Mouse (Mus musculus) intestine, embryonic 15.5 days (tissue): Measurements from ENCODE around the gene Chrna5. TPM values are rescaled to one million over a fixed set of nuclear protein-coding genes. Genes with fewer than 3 reads are reported as not detected.
"Not testable (repeated sequence)": the region's sequence is repeated elsewhere in the genome, so short reads cannot be mapped to it uniquely, and the experiment has no call there.

ENCODE experiments used
- ATAC-seq: fragments of 200-750 bp; cut with Nextera tagmentation; 2 replicates; pipeline ENCODE4 v1.8.0; 2017; ENCODE audit warnings: moderate TSS enrichment, moderate library complexity
- H3K27ac ChIP-seq: fragments of 300-500 bp; sonication (generic); 2 replicates; pipeline ENCODE4 v1.5.1; 2015; ENCODE audit warnings: mild to moderate bottlenecking, inconsistent platforms
- H3K27me3 ChIP-seq: fragments of 300-500 bp; sonication (generic); replicated peaks from 2 replicates; pipeline ENCODE4 v1.6.1; 2015; ENCODE audit warnings: inconsistent platforms
- H3K36me3 ChIP-seq: fragments of 300-500 bp; sonication (generic); 2 replicates; pipeline ENCODE4 v1.6.1; 2015; ENCODE audit warnings: inconsistent platforms
- H3K4me1 ChIP-seq: fragments of 300-500 bp; sonication (generic); replicated peaks from 2 replicates; pipeline ENCODE4 v1.6.1; 2015; ENCODE audit warnings: inconsistent platforms
- H3K4me2 ChIP-seq: fragments of 300-500 bp; sonication (generic); replicated peaks from 2 replicates; pipeline ENCODE4 v1.6.1; 2015; ENCODE audit warnings: mild to moderate bottlenecking, inconsistent platforms
- H3K4me3 ChIP-seq: fragments of 300-500 bp; sonication (generic); replicated peaks from 2 replicates; pipeline ENCODE4 v1.5.1; 2015; ENCODE audit warnings: inconsistent platforms
- H3K9ac ChIP-seq: fragments of 300-500 bp; sonication (generic); 2 replicates; pipeline ENCODE4 v1.6.1; 2015; ENCODE audit warnings: inconsistent platforms
- H3K9me3 ChIP-seq: fragments of 300-500 bp; sonication (generic); 2 replicates; pipeline ENCODE4 v1.6.1; 2016; ENCODE audit warnings: inconsistent platforms
- WGBS: fragments of 180-500 bp; shearing (Covaris S2); methylation state at CpG from one replicate; pipeline ENCODE4 v1.1.7; 2015; 5-methylcytosine and 5-hydroxymethylcytosine counted together
- polyA plus RNA-seq: library from polyadenylated mRNA; unstranded; fragments of >200 nt; fragmentation: Nextera tagmentation; extraction: Ambion mirVana; gene quantifications from 2 replicates; pipeline ENCODE4 v1.2.1, GENCODE M21; 2015

Gene Chrna5
- polyA plus RNA-seq = 2.8 and 3.1 TPM in 2 replicates

DNA sequence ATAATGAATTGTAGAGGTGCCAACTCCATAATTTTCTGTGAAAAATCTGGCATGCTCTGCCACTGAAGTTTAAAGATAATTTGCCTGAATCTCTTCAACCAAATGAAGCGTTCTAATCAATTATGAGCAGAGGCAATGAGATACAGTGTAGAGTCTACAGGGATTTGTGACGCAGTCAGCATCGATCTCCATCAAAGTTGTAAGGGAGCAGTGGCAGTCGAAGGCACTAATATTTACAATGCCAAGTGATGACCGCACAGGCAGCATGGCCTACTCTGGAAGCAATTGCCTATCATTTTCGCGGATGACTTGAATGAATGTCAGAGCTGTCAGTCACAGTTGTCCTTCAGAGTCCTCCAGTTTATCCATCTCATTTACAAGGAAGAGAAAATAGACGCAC is at the start of gene Chrna5:
Gene Chrna5 (plus strand): TSS at position 207 of the 400 bp plus-strand sequence.
- H3K9me3 ChIP-seq = no peaks in the 10 kb centered on the region
- no peaks in the 10 kb centered on the region for H3K36me3 ChIP-seq
- peaks cover 7% of the 10 kb centered on the region; the same call in 1 of the 2 replicates for H3K4me1 ChIP-seq
- peak within 1 kb of the TSS; percentile 67 for H3K4me3 ChIP-seq
- peaks cover 35% of the 10 kb centered on the region for H3K27me3 ChIP-seq
- H3K9ac ChIP-seq = peak within 1 kb of the TSS; percentile 46
- H3K27ac ChIP-seq = no peak within 1 kb of the TSS
- H3K4me2 ChIP-seq = peak within 1 kb of the TSS; percentile 99
- 70% methylated on average over 8 of the region's 8 CpGs for WGBS
- ATAC-seq = no peak

- H3K27me3 ChIP-seq = no peaks in the 10 kb centered on the region
- H3K27ac ChIP-seq = no peak overlapping the region
- WGBS = 4% methylated on average over 1 of the region's 1 CpGs
- no peak overlapping the region for H3K4me3 ChIP-seq
- no peak for ATAC-seq
- no peak overlapping the region for H3K9ac ChIP-seq
- H3K4me2 ChIP-seq = no peak overlapping the region
- H3K9me3 ChIP-seq = no peaks in the 10 kb centered on the region
- no peaks in the 10 kb centered on the region for H3K4me1 ChIP-seq
- H3K36me3 ChIP-seq = no peaks in the 10 kb centered on the region
Observed at GRCm38 (mm10) chr9:54931765-54932164, 48.9 kb upstream of the Chrna5 start.

DNA sequence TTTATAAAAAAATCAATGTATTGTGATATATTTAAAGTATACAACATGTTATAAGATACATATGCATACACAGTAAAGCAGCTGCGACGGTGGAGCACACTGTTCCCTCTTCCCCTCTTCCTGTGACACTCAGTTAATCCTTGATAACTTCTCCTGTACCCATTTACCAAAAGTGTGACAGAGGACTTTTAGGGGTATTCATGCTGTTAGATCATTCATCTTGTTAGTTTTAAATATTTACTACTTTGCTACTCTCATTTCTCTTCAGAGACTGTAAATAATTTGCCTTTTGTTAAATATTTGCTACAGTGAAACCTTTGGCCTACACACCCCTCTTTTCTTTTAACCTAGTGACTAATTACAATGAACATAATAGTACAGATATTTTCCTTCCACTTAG is 48.3 kb upstream of the Chrna5 start:
- no peaks in the 10 kb centered on the region for H3K4me1 ChIP-seq
- no peak overlapping the region for H3K27ac ChIP-seq
- H3K4me2 ChIP-seq = no peak overlapping the region
- H3K9me3 ChIP-seq = no peaks in the 10 kb centered on the region
- 60% methylated on average over 2 of the region's 2 CpGs for WGBS
- H3K9ac ChIP-seq = no peak overlapping the region
- ATAC-seq = no peak
- no peaks in the 10 kb centered on the region for H3K27me3 ChIP-seq
- no peaks in the 10 kb centered on the region for H3K36me3 ChIP-seq
- H3K4me3 ChIP-seq = no peak overlapping the region

GRCm38 (mm10) chr9:54942071-54942470 is 38.6 kb upstream of the Chrna5 start:
- no peak overlapping the region for H3K9ac ChIP-seq
- WGBS = 88% methylated on average over 4 of the region's 4 CpGs
- H3K27ac ChIP-seq = no peak overlapping the region
- no peaks in the 10 kb centered on the region for H3K36me3 ChIP-seq
- H3K4me1 ChIP-seq = no peaks in the 10 kb centered on the region
- no peaks in the 10 kb centered on the region for H3K27me3 ChIP-seq
- no peak for ATAC-seq
- no peaks in the 10 kb centered on the region for H3K9me3 ChIP-seq
- H3K4me2 ChIP-seq = no peak overlapping the region
- no peak overlapping the region for H3K4me3 ChIP-seq

DNA sequence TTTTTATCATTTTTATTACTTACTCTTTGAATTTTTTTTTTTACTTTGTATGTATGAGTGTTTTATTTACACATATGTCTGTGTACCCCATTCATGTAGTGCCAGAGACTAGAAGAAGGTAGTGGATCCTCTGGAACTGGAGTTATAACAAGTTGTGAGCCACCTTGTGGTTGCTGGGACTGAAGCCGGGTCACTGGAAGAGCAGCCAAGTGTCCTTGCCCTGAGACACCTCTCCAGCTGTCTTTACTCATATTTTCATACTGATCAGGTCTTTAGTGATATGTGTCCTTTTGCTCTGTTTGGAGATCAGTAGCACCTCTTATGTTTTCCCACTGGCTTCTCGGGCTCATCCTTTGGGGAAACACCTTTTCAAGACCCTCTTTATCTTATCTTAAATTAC is 36.2 kb upstream of the Chrna5 start:
- H3K4me3 ChIP-seq = no peak overlapping the region
- H3K4me2 ChIP-seq = no peak overlapping the region
- no peaks in the 10 kb centered on the region for H3K36me3 ChIP-seq
- no peaks in the 10 kb centered on the region for H3K9me3 ChIP-seq
- WGBS = 64% methylated on average over 2 of the region's 2 CpGs
- ATAC-seq = no peak
- no peaks in the 10 kb centered on the region for H3K4me1 ChIP-seq
- H3K27me3 ChIP-seq = no peaks in the 10 kb centered on the region
- H3K27ac ChIP-seq = no peak overlapping the region
- no peak overlapping the region for H3K9ac ChIP-seq

GRCm38 (mm10) chr9:54946256-54946655 is 34.4 kb upstream of the Chrna5 start:
- Histone ChIP-seq H3K9me3 (no peaks in the 10 kb centered on the region), H3K4me3 (no peak overlapping the region), H3K4me1 (no peaks in the 10 kb centered on the region), H3K27me3 (no peaks in the 10 kb centered on the region), H3K27ac (no peak overlapping the region), H3K9ac (no peak overlapping the region), H3K36me3 (no peaks in the 10 kb centered on the region), H3K4me2 (no peak overlapping the region)
- WGBS = 74% methylated on average over 16 of the region's 16 CpGs
- ATAC-seq = no peak

DNA sequence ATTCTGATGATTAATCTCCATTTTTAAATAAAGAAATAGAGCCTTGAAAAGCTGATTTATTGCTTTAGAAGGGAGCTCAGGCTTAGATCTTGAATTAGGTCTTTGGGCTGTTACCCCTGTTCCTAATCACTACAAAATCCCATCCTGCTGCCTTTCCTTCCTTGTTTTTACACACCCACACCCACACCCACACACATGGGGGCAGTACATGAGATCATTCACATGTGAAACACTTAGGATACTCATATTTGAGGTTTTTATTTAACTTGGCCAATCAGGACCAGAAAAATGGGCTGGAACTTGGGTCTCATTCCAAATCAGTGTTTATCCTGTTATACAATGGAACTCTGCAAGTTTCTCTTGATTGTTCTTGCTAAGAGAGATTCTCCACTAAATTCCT is 31.2 kb upstream of the Chrna5 start:
- Histone ChIP-seq H3K9ac (no peak overlapping the region), H3K27me3 (no peaks in the 10 kb centered on the region), H3K36me3 (0 out of 2 replicates have a peak, but pooled peaks cover 5% of the 10 kb centered on the region), H3K4me1 (peaks cover 8% of the 10 kb centered on the region), H3K4me3 (no peak overlapping the region), H3K27ac (no peak overlapping the region), H3K9me3 (no peaks in the 10 kb centered on the region), H3K4me2 (no peak overlapping the region)
- no peak for ATAC-seq

GRCm38 (mm10) chr9:54950162-54950561 is 30.5 kb upstream of the Chrna5 start:
- H3K4me1 ChIP-seq, H3K9me3 ChIP-seq, H3K36me3 ChIP-seq, H3K27me3 ChIP-seq: not testable (repeated sequence)
- 41% methylated on average over 8 of the region's 8 CpGs for WGBS
- peak overlapping the region; percentile 36 for H3K9ac ChIP-seq
- ATAC-seq = peak; percentile 46; the same call in 1 of the 2 replicates
- peak overlapping the region; percentile 59 for H3K4me2 ChIP-seq
- H3K4me3 ChIP-seq = peak overlapping the region; percentile 89
- H3K27ac ChIP-seq = peak overlapping the region; percentile 94; the same call in 1 of the 2 replicates

GRCm38 (mm10) chr9:54950575-54951321 is 29.9 kb upstream of the Chrna5 start, which contains the start of the genes Psma4 and AY074887:
TSS of gene Psma4 (plus strand) at chr9:54950790.
TSS of gene AY074887 (minus strand) at chr9:54950998.
- Histone ChIP-seq H3K27me3 (no peaks in the 10 kb centered on the region), H3K27ac (peak within 1 kb of the TSS; percentile 94), H3K4me1 (peaks cover 8% of the 10 kb centered on the region), H3K9ac (peak within 1 kb of the TSS; percentile 88), H3K4me2 (peak within 1 kb of the TSS; percentile 59), H3K36me3 (0 out of 2 replicates have a peak, but pooled peaks cover 6% of the 10 kb centered on the region), H3K9me3 (no peaks in the 10 kb centered on the region), H3K4me3 (peak within 1 kb of the TSS; percentile 89)
- peak; percentile 100 for ATAC-seq
- under 1% methylated on average over 64 of the region's 65 CpGs for WGBS

DNA sequence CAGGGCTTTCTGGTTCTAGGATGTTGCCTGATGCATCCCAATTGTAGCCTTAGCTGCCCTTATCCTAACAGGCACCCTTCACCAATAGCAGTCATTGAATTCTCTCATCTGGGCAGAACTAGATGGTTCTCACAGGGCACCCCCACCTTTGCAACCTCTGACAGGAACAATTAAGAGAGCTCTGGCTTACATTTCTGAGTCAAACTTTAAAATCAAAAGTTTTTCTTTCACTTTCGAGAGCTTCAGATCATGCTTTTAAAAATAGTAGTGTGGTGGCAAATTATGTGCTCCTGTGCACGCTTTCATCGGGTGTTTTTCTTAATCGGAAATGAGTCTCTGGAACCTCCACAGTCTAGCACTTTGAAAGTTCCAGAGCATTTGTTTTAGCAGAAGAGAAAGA is 19.6 kb upstream of the Chrna5 start:
- Histone ChIP-seq H3K4me3 (no peak overlapping the region), H3K27me3 (no peaks in the 10 kb centered on the region), H3K4me1 (no peaks in the 10 kb centered on the region), H3K27ac (no peak overlapping the region), H3K4me2 (no peak overlapping the region), H3K9me3 (no peaks in the 10 kb centered on the region), H3K9ac (no peak overlapping the region), H3K36me3 (peaks cover 23% of the 10 kb centered on the region)
- no peak for ATAC-seq
- 92% methylated on average over 4 of the region's 4 CpGs for WGBS

DNA sequence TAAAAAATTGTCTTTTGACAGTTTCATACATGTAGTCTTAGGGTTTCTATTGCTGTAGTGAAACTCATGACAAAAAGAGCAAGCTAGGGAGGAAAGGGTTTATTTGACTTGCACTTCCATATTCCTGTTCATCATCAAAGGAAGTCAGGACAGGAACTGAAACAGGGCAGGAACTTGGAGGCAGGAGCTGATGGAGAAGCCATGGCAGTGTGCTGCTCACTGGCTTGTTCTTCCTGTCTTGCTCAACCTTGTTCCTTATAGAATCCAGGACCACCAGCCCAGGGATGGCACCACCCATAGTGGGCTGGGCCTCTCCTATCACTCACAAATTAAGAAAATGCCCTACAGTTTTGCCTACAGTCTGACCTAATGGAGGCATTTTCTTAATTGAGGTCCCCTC is 17.0 kb upstream of the Chrna5 start:
- H3K4me1 ChIP-seq = no peaks in the 10 kb centered on the region
- no peak overlapping the region for H3K4me2 ChIP-seq
- no peaks in the 10 kb centered on the region for H3K27me3 ChIP-seq
- H3K4me3 ChIP-seq = no peak overlapping the region
- peaks cover 6% of the 10 kb centered on the region; the same call in 1 of the 2 replicates for H3K36me3 ChIP-seq
- H3K27ac ChIP-seq = no peak overlapping the region
- no peak for ATAC-seq
- no peaks in the 10 kb centered on the region; the same call in 1 of the 2 replicates for H3K9me3 ChIP-seq
- no peak overlapping the region for H3K9ac ChIP-seq

DNA sequence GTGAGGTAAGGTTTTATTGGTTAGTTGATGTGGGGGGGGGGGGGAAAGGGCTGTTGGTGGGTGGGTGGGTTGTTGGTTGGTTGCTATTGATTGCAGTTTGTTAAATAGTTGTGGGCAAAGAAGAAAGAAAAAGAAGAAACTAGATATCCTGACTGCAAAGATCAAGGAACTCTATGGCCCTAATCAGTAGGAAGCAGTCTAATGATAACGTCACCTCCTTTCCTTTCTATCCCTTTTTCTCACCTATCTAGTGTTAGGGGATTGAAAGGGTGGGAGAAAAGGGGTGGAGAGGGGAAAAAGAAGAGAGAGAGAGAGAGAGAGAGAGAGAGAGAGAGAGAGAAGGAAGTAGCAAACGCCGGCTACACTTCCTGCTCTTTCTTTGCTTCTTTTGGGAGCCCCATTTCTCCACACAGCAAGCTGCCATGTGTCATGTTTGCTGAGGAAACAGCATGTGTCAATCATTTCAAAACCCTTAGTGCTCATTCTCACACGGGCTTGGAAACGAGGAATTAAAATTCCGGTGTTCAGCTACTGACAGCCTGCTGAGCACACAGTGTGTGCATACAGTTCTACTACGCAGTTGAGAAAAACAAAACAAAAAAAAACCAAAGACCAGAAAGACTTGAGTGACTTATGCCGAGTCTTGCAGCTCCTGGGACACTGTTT is 10.6 kb upstream of the Chrna5 start:
- H3K4me2 ChIP-seq = no peak overlapping the region
- H3K4me1 ChIP-seq = no peaks in the 10 kb centered on the region
- H3K9me3 ChIP-seq = no peaks in the 10 kb centered on the region; the same call in 1 of the 2 replicates
- H3K4me3 ChIP-seq = no peak overlapping the region
- H3K27ac ChIP-seq = no peak overlapping the region
- H3K27me3 ChIP-seq = 0 out of 2 replicates have a peak, but pooled peaks cover 2% of the 10 kb centered on the region
- H3K9ac ChIP-seq = no peak overlapping the region
- ATAC-seq = no peak
- no peaks in the 10 kb centered on the region for H3K36me3 ChIP-seq
- WGBS = 67% methylated on average over 8 of the region's 8 CpGs
